Comparison of ENCODE assay signal across 10 mouse cellular contexts in the genomic region with DNA sequence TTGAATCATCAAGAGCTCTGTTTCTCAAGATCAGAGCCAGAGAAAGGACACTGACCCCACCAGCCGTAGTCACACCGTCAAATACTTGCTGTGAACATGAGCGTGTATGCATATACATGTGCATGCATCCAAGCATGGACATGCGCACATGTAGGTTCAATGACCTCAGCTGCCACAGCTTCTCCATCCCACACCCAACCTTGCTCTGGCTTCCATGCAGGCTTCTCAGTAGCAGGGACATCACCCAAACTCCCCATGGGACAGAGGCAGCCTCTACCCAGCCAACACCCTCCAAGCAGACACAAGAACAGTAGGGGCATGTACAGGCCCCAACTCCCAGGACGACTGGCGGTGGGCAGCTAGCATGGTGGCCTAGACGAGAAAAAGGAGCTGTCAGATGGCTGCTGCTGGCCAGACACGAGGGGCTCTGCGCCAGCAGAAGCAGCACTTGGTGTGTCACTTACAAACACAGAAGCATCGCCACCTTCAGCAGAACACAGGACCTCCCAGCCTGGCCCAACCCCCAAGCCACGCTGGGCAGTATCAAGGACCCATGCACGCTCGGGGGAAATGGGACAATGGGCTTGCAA. TPM values are rescaled to one million over a fixed set of nuclear protein-coding genes. Genes with fewer than 3 reads are reported as not detected.
DNase-seq lines count a peak whose midpoint lies in the region; ATAC-seq and TF ChIP-seq lines count a peak whose summit lies in the region.
"Had no signal": no experiment of that assay in that cellular context is flagged by ENCODE, and none has a peak within 500 bp of the region (broad histone marks: within the 10 kb centered on the region; RNA-seq: fewer than 3 reads in every experiment).

No protein-coding gene starts in this region.

- no peaks in the 10 kb centered on the region for H3K9me3 ChIP-seq in heart, postnatal 0 days (replicated peaks; ENCODE audit: control insufficient read depth, low read length)
- no peaks in the 10 kb centered on the region for H3K9me3 ChIP-seq in embryonic facial prominence, embryonic 12.5 days
- H3K9me3 ChIP-seq in forebrain, embryonic 14.5 days (replicated peaks; ENCODE audit: control insufficient read depth, low read length) = no peaks in the 10 kb centered on the region
- no peaks in the 10 kb centered on the region for H3K9me3 ChIP-seq in midbrain, embryonic 13.5 days

- H3K4me1 ChIP-seq in heart, postnatal 0 days (ENCODE audit: control insufficient read depth, insufficient read depth) = peaks cover 84% of the 10 kb centered on the region
- peaks cover 85% of the 10 kb centered on the region for H3K4me1 ChIP-seq in embryonic facial prominence, embryonic 12.5 days
- H3K4me1 ChIP-seq in forebrain, embryonic 14.5 days (ENCODE audit: control insufficient read depth, insufficient read depth, low read length) = peaks cover 88% of the 10 kb centered on the region
- peaks cover 98% of the 10 kb centered on the region for H3K4me1 ChIP-seq in midbrain, embryonic 13.5 days (replicated peaks)

- no peaks in the 10 kb centered on the region for H3K36me3 ChIP-seq in heart, postnatal 0 days (replicated peaks; ENCODE audit: control insufficient read depth, insufficient read depth, low read length)
- H3K36me3 ChIP-seq in embryonic facial prominence, embryonic 12.5 days = no peaks in the 10 kb centered on the region
- no peaks in the 10 kb centered on the region for H3K36me3 ChIP-seq in forebrain, embryonic 14.5 days (ENCODE audit: control insufficient read depth, insufficient read depth, low read length)
- H3K36me3 ChIP-seq in midbrain, embryonic 13.5 days = no peaks in the 10 kb centered on the region

- TF ChIP-seq EP300 in heart, postnatal 0 days (IDR thresholded peaks at IDR 0.05; ENCODE audit: low read depth) = no peak

- H3K4me2 ChIP-seq in heart, postnatal 0 days (ENCODE audit: low read depth, low read length) = no peak overlapping the region
- H3K4me2 ChIP-seq in embryonic facial prominence, embryonic 12.5 days (replicated peaks) = no peak overlapping the region
- 0 out of 2 replicates have a peak overlapping the region, but pooled peaks have one; percentile 3 for H3K4me2 ChIP-seq in forebrain, embryonic 14.5 days (ENCODE audit: low read length)
- no peak overlapping the region for H3K4me2 ChIP-seq in midbrain, embryonic 13.5 days (replicated peaks)

- H3K27me3 ChIP-seq in heart, postnatal 0 days (ENCODE audit: control insufficient read depth, insufficient read depth, low read length) = no peaks in the 10 kb centered on the region
- no peaks in the 10 kb centered on the region for H3K27me3 ChIP-seq in embryonic facial prominence, embryonic 12.5 days
- no peaks in the 10 kb centered on the region for H3K27me3 ChIP-seq in forebrain, embryonic 14.5 days (replicated peaks; ENCODE audit: control insufficient read depth, insufficient read depth, low read length)
- no peaks in the 10 kb centered on the region for H3K27me3 ChIP-seq in midbrain, embryonic 13.5 days

- intact Hi-C loops in heart, postnatal 10 days (cut with DNase I) = no loop called here

- peak overlapping the region; percentile 98; the same call in 1 of the 2 replicates for H3K27ac ChIP-seq in heart, postnatal 0 days (ENCODE audit: low read depth)
- H3K27ac ChIP-seq in embryonic facial prominence, embryonic 12.5 days = 0 out of 2 replicates have a peak overlapping the region, but pooled peaks have one; percentile 99
- H3K27ac ChIP-seq in forebrain, embryonic 14.5 days (ENCODE audit: low read depth, low read length) = peak overlapping the region; percentile 99
- H3K27ac ChIP-seq in midbrain, embryonic 13.5 days = peak overlapping the region; percentile 96

- 77% methylated on average over 13 of the region's 13 CpGs for WGBS in heart, postnatal 0 days
- WGBS in embryonic facial prominence, embryonic 12.5 days = 91% methylated on average over 13 of the region's 13 CpGs
- 70% methylated on average over 13 of the region's 13 CpGs for WGBS in forebrain, embryonic 14.5 days
- 81% methylated on average over 13 of the region's 13 CpGs for WGBS in midbrain, embryonic 13.5 days

- H3K4me3 ChIP-seq in heart, postnatal 0 days (ENCODE audit: low read depth, low read length) = no peak overlapping the region
- H3K4me3 ChIP-seq in embryonic facial prominence, embryonic 12.5 days = no peak overlapping the region
- no peak overlapping the region for H3K4me3 ChIP-seq in forebrain, embryonic 14.5 days (ENCODE audit: low read depth, low read length)
- no peak overlapping the region for H3K4me3 ChIP-seq in midbrain, embryonic 13.5 days (replicated peaks)

- no peak for DNase-seq in heart, postnatal 0 days (ENCODE audit: low spot score)
- no peak for DNase-seq in heart, postnatal 10 days
- DNase-seq in forebrain, embryonic 14.5 days (ENCODE audit: low spot score) = no peak
- no peak for DNase-seq in frontal cortex, postnatal 36 days (ENCODE audit: low spot score in 2 of 2)
- no peak for DNase-seq in right cerebral cortex, postnatal 14 days
- DNase-seq: kidney, postnatal 4 days; thymus, postnatal 4 days had no signal

- no peak for TF ChIP-seq CTCF in heart, postnatal 0 days (IDR thresholded peaks at IDR 0.05; ENCODE audit: low read depth)

- no peak overlapping the region for H3K9ac ChIP-seq in heart, postnatal 0 days (replicated peaks; ENCODE audit: low read depth, low read length)
- H3K9ac ChIP-seq in embryonic facial prominence, embryonic 12.5 days = no peak overlapping the region
- peak overlapping the region; percentile 21; the same call in 1 of the 2 replicates for H3K9ac ChIP-seq in forebrain, embryonic 14.5 days (ENCODE audit: low read length)
- H3K9ac ChIP-seq in midbrain, embryonic 13.5 days (replicated peaks) = no peak overlapping the region; the same call in 1 of the 2 replicates

- ATAC-seq in heart, postnatal 0 days (ENCODE audit: insufficient read depth, low read depth) = no peak
- no peak for ATAC-seq in embryonic facial prominence, embryonic 12.5 days (ENCODE audit: insufficient number of reproducible peaks, insufficient read depth, low FRiP score, low TSS enrichment)
- ATAC-seq in forebrain, embryonic 14.5 days = no peak
- no peak for ATAC-seq in midbrain, embryonic 13.5 days
- ATAC-seq in megakaryocyte-erythroid progenitor cell, adult 5-6 weeks (replicated peaks; ENCODE audit: low FRiP score, low TSS enrichment, poor library complexity, severe bottlenecking) = no peak

RNA-seq across cellular contexts. Expression of a gene that starts 40.1 kb away (rescaled TPM):
- total RNA-seq in heart, postnatal 0 days (2014; rRNA removed; ENCODE audit: low replicate concordance) = 21.6 and 73.8 TPM in 2 replicates
- polyA plus RNA-seq in heart, postnatal 0 days (2015; fragmentation: Nextera tagmentation; extraction: Ambion mirVana) = 14.3 and 15.5 TPM in 2 replicates
- total RNA-seq in heart, postnatal 10 days (2021) = 100 to 1,000 TPM; 112 to 125 TPM
- 31.6 and 33.4 TPM in 2 replicates for polyA plus RNA-seq in embryonic facial prominence, embryonic 12.5 days (2016; fragmentation: Nextera tagmentation; extraction: Ambion mirVana)
- polyA plus RNA-seq in forebrain, embryonic 14.5 days (2014; fragmentation: Nextera tagmentation; extraction: Ambion mirVana) = 15.1 and 22.3 TPM in 2 replicates
- 20.2 and 22.6 TPM in 2 replicates for polyA plus RNA-seq in midbrain, embryonic 13.5 days (2015; fragmentation: Nextera tagmentation; extraction: Ambion mirVana)
- 48.7 and 54.4 TPM in 2 replicates for total RNA-seq in megakaryocyte-erythroid progenitor cell, adult 5-6 weeks (2014; fragmentation: Nextera tagmentation)
- total RNA-seq in megakaryocyte-erythroid progenitor cell, adult 5-6 weeks (2017) = 4.8 and 6.7 TPM in 2 replicates
